Mouse (Mus musculus): Measurements from ENCODE around the gene Tanc1. TPM values are rescaled to one million over a fixed set of nuclear protein-coding genes. Genes with fewer than 3 reads are reported as not detected.
A peak's percentile ranks its signal among the peaks of the same experiment; 100 is the strongest.

Tanc1 gene
- polyA plus RNA-seq, 1 experiment from 2014 or later: 24.8 TPM

- no peak overlapping the region for H3K4me2 ChIP-seq (replicated peaks; ENCODE audit: low read depth, low read length)
- no peak for ATAC-seq (ENCODE audit: insufficient number of reproducible peaks, insufficient read depth, low FRiP score, low read depth)
- no peaks in the 10 kb centered on the region for H3K9me3 ChIP-seq (ENCODE audit: control insufficient read depth, low read depth, low read length)
- H3K27ac ChIP-seq (ENCODE audit: low read length): no peak overlapping the region
- 69% methylated on average over 5 of the region's 5 CpGs for WGBS
- H3K27me3 ChIP-seq (ENCODE audit: control insufficient read depth, insufficient read depth, low read length): no peaks in the 10 kb centered on the region
- H3K9ac ChIP-seq (replicated peaks; ENCODE audit: low read depth, low read length): no peak overlapping the region
- no peak overlapping the region for H3K4me3 ChIP-seq (ENCODE audit: low read depth, low read length)
- no peaks in the 10 kb centered on the region; the same call in 1 of the 2 replicates for H3K36me3 ChIP-seq (ENCODE audit: control insufficient read depth, insufficient read depth, low read length)
- peaks cover 14% of the 10 kb centered on the region for H3K4me1 ChIP-seq (ENCODE audit: control insufficient read depth, insufficient read depth, low read length)
Observed at GRCm38 (mm10) chr2:59775148-59775547, 163.3 kb downstream of the Tanc1 start.

DNA sequence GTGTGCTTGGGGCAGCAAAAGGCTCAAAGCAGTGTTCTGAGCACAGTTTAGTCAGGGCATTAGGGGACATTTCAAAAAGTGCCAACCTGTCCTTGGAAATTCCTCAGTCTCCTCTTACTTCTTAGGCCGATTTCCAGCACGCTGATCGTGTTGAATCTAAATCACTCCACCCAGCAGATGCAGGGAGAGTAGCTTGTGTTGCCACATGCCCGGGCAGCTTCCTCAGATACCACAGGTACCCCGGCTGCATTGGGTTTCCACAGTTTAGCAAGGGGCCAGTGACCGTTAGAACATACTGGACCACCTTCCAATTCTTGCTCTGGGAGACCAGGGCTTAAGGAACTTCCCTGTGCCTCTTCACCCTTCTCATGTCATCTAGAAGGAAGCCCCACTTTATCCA is 164.0 kb downstream of the Tanc1 start:
- no peak overlapping the region for H3K9ac ChIP-seq (replicated peaks; ENCODE audit: low read depth, low read length)
- no peaks in the 10 kb centered on the region; the same call in none of the 2 replicates for H3K36me3 ChIP-seq (ENCODE audit: control insufficient read depth, insufficient read depth, low read length)
- H3K9me3 ChIP-seq (ENCODE audit: control insufficient read depth, low read depth, low read length): no peaks in the 10 kb centered on the region
- no peak overlapping the region for H3K4me2 ChIP-seq (replicated peaks; ENCODE audit: low read depth, low read length)
- no peak overlapping the region for H3K27ac ChIP-seq (ENCODE audit: low read length)
- no peak overlapping the region for H3K4me3 ChIP-seq (ENCODE audit: low read depth, low read length)
- H3K4me1 ChIP-seq (ENCODE audit: control insufficient read depth, insufficient read depth, low read length): peaks cover 14% of the 10 kb centered on the region
- 83% methylated on average over 6 of the region's 6 CpGs for WGBS
- no peak for ATAC-seq (ENCODE audit: insufficient number of reproducible peaks, insufficient read depth, low FRiP score, low read depth)
- H3K27me3 ChIP-seq (ENCODE audit: control insufficient read depth, insufficient read depth, low read length): no peaks in the 10 kb centered on the region

DNA sequence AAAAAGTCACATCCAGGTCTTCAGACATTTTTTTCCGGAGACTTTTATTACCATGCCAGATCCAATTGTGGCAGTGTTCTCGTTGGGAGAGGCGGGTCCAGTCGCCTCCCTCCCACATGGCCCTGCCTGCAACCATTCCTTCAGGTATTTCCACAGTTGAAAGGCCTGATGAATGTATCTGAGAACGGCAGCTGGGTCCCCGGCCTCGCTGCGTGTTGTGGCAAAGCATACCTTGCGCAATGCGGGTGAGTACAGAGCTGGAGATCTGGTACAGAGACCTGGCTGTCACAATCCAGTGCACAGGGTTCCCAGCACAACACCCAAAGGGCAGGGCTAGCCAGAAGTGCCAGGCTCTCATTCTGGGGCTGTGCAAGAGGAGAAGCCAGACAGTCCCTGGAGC is 167.5 kb downstream of the Tanc1 start:
- Histone ChIP-seq H3K36me3 (ENCODE audit: control insufficient read depth, insufficient read depth, low read length) (no peaks in the 10 kb centered on the region; the same call in none of the 2 replicates), H3K27me3 (ENCODE audit: control insufficient read depth, insufficient read depth, low read length) (no peaks in the 10 kb centered on the region), H3K4me3 (ENCODE audit: low read depth, low read length) (no peak overlapping the region), H3K4me2 (replicated peaks; ENCODE audit: low read depth, low read length) (no peak overlapping the region), H3K9me3 (ENCODE audit: control insufficient read depth, low read depth, low read length) (no peaks in the 10 kb centered on the region), H3K9ac (replicated peaks; ENCODE audit: low read depth, low read length) (no peak overlapping the region), H3K4me1 (ENCODE audit: control insufficient read depth, insufficient read depth, low read length) (peaks cover 3% of the 10 kb centered on the region; the same call in 1 of the 2 replicates), H3K27ac (ENCODE audit: low read length) (peak overlapping the region; percentile 11; the same call in 1 of the 2 replicates)
- ATAC-seq (ENCODE audit: insufficient number of reproducible peaks, insufficient read depth, low FRiP score, low read depth): peak; percentile 46; the same call in 1 of the 2 replicates
- WGBS: 73% methylated on average over 10 of the region's 10 CpGs

DNA sequence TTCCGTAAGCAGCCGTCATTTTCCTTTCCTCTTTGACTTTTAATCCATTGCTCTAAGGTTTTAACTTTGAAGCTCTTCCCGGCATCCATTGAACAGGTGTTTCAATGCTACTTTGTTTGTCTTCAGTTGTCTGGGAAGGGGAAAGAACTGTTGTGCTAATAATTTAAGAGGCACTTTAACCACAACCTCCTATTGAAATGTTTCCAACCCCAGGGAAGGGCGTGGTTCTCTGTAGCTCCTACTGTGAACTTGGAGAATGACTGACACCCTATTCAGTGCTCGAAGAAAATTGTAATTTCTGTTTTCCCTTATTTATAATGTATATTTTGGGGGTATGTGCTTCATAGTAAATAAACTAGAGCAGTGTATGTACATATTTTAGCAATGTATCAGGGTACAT is 168.4 kb downstream of the Tanc1 start:
- no peak overlapping the region for H3K27ac ChIP-seq (ENCODE audit: low read length)
- ATAC-seq (ENCODE audit: insufficient number of reproducible peaks, insufficient read depth, low FRiP score, low read depth): no peak

DNA sequence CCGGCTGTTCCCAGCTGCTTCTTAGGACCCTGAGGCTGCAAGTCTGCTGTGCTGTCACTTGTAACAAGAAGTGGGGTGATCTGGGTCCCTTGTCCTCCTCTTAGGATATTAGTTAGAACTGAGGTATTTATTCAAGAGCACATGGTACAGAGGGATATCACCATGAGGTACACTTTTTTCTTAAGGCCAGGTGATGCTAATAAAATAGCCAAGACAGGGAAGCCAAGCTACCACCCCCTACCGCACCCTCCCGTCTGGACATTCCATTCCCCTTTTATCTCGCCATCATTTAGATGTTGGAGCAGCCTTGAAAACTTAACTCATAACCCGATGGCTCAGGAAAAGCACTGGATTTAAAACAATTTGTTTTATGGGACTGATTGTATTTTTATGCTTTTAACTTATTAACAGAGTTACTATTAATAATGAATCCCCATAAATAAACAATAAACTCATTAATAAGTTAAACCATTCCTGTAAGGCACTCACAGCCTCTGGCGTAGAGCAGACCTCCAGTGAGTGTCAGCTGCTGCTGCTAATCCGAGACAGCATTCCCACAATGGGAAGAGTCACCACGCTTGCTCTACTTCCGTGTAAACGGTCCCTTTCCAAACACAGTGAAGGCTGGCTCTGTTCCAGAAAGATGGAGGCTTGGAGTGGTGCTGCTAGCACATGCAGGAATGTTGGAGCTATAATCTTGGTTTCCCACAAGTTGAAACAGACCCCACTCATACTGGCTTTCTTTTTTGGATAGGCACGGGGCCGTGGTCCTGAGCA is 171.4 kb downstream of the Tanc1 start:
- Histone ChIP-seq H3K36me3 (ENCODE audit: control insufficient read depth, insufficient read depth, low read length) (peaks cover 8% of the 10 kb centered on the region; the same call in 1 of the 2 replicates), H3K27me3 (ENCODE audit: control insufficient read depth, insufficient read depth, low read length) (no peaks in the 10 kb centered on the region), H3K9me3 (ENCODE audit: control insufficient read depth, low read depth, low read length) (no peaks in the 10 kb centered on the region), H3K4me3 (ENCODE audit: low read depth, low read length) (no peak overlapping the region), H3K9ac (replicated peaks; ENCODE audit: low read depth, low read length) (no peak overlapping the region), H3K4me1 (ENCODE audit: control insufficient read depth, insufficient read depth, low read length) (peaks cover 3% of the 10 kb centered on the region; the same call in 1 of the 2 replicates), H3K27ac (ENCODE audit: low read length) (no peak overlapping the region), H3K4me2 (replicated peaks; ENCODE audit: low read depth, low read length) (no peak overlapping the region)
- WGBS: 48% methylated on average over 12 of the region's 12 CpGs
- ATAC-seq (ENCODE audit: insufficient number of reproducible peaks, insufficient read depth, low FRiP score, low read depth): no peak; the same call in 1 of the 2 replicates

More for the DNA sequence above, 168.4 kb downstream of the Tanc1 start:
- Histone ChIP-seq H3K4me2 (replicated peaks; ENCODE audit: low read depth, low read length) (no peak overlapping the region), H3K9ac (replicated peaks; ENCODE audit: low read depth, low read length) (no peak overlapping the region), H3K9me3 (ENCODE audit: control insufficient read depth, low read depth, low read length) (no peaks in the 10 kb centered on the region), H3K4me3 (ENCODE audit: low read depth, low read length) (no peak overlapping the region), H3K27me3 (ENCODE audit: control insufficient read depth, insufficient read depth, low read length) (no peaks in the 10 kb centered on the region), H3K4me1 (ENCODE audit: control insufficient read depth, insufficient read depth, low read length) (peaks cover 3% of the 10 kb centered on the region; the same call in 1 of the 2 replicates), H3K36me3 (ENCODE audit: control insufficient read depth, insufficient read depth, low read length) (peaks cover 2% of the 10 kb centered on the region)
- WGBS: 63% methylated on average over 5 of the region's 5 CpGs

- H3K27ac ChIP-seq (ENCODE audit: low read length): no peak overlapping the region
- WGBS: 81% methylated on average over 12 of the region's 12 CpGs
- no peak for ATAC-seq (ENCODE audit: insufficient number of reproducible peaks, insufficient read depth, low FRiP score, low read depth)
Observed at GRCm38 (mm10) chr2:59783832-59784627, 172.2 kb downstream of the Tanc1 start.

DNA sequence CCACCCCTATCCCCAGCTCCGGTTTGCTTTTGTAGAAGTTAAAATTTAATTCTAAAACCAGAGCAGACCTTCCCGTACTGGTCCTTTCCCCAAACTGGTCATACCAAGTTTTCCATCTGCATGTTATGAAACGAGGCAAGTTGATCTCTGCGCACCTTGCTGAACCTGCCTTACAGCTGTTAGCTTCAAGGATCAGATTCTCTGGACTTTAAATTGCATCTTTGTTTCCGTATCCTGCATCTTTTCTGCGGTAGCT is 172.7 kb downstream of the Tanc1 start:
- 75% methylated on average over 6 of the region's 6 CpGs for WGBS
- peaks cover 3% of the 10 kb centered on the region; the same call in 1 of the 2 replicates for H3K4me1 ChIP-seq (ENCODE audit: control insufficient read depth, insufficient read depth, low read length)
- no peak overlapping the region for H3K27ac ChIP-seq (ENCODE audit: low read length)
- H3K4me2 ChIP-seq (replicated peaks; ENCODE audit: low read depth, low read length): no peak overlapping the region
- H3K27me3 ChIP-seq (ENCODE audit: control insufficient read depth, insufficient read depth, low read length): no peaks in the 10 kb centered on the region
- no peaks in the 10 kb centered on the region for H3K9me3 ChIP-seq (ENCODE audit: control insufficient read depth, low read depth, low read length)
- peaks cover 8% of the 10 kb centered on the region; the same call in 1 of the 2 replicates for H3K36me3 ChIP-seq (ENCODE audit: control insufficient read depth, insufficient read depth, low read length)
- ATAC-seq (ENCODE audit: insufficient number of reproducible peaks, insufficient read depth, low FRiP score, low read depth): no peak
- H3K4me3 ChIP-seq (ENCODE audit: low read depth, low read length): no peak overlapping the region
- H3K9ac ChIP-seq (replicated peaks; ENCODE audit: low read depth, low read length): no peak overlapping the region

More at GRCm38 (mm10) chr2:59783832-59784627, 172.2 kb downstream of the Tanc1 start:
- Histone ChIP-seq H3K9me3 (ENCODE audit: control insufficient read depth, low read depth, low read length) (no peaks in the 10 kb centered on the region), H3K4me2 (replicated peaks; ENCODE audit: low read depth, low read length) (no peak overlapping the region), H3K36me3 (ENCODE audit: control insufficient read depth, insufficient read depth, low read length) (peaks cover 8% of the 10 kb centered on the region; the same call in 1 of the 2 replicates), H3K27me3 (ENCODE audit: control insufficient read depth, insufficient read depth, low read length) (no peaks in the 10 kb centered on the region), H3K4me3 (ENCODE audit: low read depth, low read length) (no peak overlapping the region), H3K9ac (replicated peaks; ENCODE audit: low read depth, low read length) (no peak overlapping the region), H3K4me1 (ENCODE audit: control insufficient read depth, insufficient read depth, low read length) (peaks cover 3% of the 10 kb centered on the region; the same call in 1 of the 2 replicates)

DNA sequence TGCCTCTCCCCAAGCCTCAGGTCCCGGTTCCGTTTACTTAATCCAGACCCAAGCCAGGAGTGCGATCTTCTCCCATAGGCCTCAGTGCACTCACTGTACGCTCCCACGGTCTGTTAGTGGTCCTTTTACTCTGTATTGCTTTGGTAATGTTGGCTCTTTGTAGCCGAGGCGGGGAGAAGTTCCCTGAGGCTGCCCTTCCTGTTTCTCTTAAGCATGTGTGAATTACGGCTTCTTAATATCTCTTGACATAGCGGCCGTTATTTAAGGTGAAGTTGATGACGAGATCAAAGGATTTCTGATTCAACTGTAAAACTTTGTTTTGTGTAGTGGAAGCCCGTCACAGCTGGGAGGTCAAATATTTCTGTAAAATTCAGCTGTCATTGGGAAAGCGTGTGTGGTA is 173.8 kb downstream of the Tanc1 start:
- Histone ChIP-seq H3K27ac (ENCODE audit: low read length) (no peak overlapping the region), H3K4me1 (ENCODE audit: control insufficient read depth, insufficient read depth, low read length) (peaks cover 3% of the 10 kb centered on the region; the same call in 1 of the 2 replicates), H3K9ac (replicated peaks; ENCODE audit: low read depth, low read length) (no peak overlapping the region), H3K4me2 (replicated peaks; ENCODE audit: low read depth, low read length) (no peak overlapping the region), H3K9me3 (ENCODE audit: control insufficient read depth, low read depth, low read length) (no peaks in the 10 kb centered on the region), H3K36me3 (ENCODE audit: control insufficient read depth, insufficient read depth, low read length) (peaks cover 8% of the 10 kb centered on the region; the same call in 1 of the 2 replicates), H3K4me3 (ENCODE audit: low read depth, low read length) (no peak overlapping the region), H3K27me3 (ENCODE audit: control insufficient read depth, insufficient read depth, low read length) (no peaks in the 10 kb centered on the region)
- ATAC-seq (ENCODE audit: insufficient number of reproducible peaks, insufficient read depth, low FRiP score, low read depth): no peak
- WGBS: 42% methylated on average over 13 of the region's 13 CpGs

All from stomach, embryonic 14.5 days (tissue).